Comparison of ENCODE assay signal across 10 mouse cellular contexts in genomic region chr19:48404774-48405495, GRCm38 (mm10).
"Had no signal": no experiment of that assay in that cellular context is flagged by ENCODE, and none has a peak within 500 bp of the region (broad histone marks: within the 10 kb centered on the region; RNA-seq: fewer than 3 reads in every experiment).

No protein-coding gene starts in this region.

- H3K9me3 ChIP-seq: limb, embryonic 13.5 days had no signal

- ATAC-seq: intestine, embryonic 16.5 days had no signal

- H3K27me3 ChIP-seq: limb, embryonic 13.5 days had no signal

- DNase-seq: kidney, adult 8-10 months; kidney, postnatal 10 days; kidney, postnatal 4 days; lung, adult 18-20 months; thymus, postnatal 4 days had no signal

- H3K4me3 ChIP-seq: layer of hippocampus, adult 2 months; limb, embryonic 13.5 days had no signal

- H3K9ac ChIP-seq: limb, embryonic 13.5 days; liver, embryonic 14.5 days had no signal

- H3K4me1 ChIP-seq: limb, embryonic 13.5 days had no signal

- H3K36me3 ChIP-seq: limb, embryonic 13.5 days had no signal

- H3K27ac ChIP-seq: layer of hippocampus, adult 2 months; limb, embryonic 13.5 days; liver, embryonic 14.5 days; stomach, postnatal 0 days had no signal

- H3K4me2 ChIP-seq: limb, embryonic 13.5 days had no signal
